Mouse (Mus musculus) bone marrow macrophage, adult 2 months (primary cell): ENCODE data around the gene Gm44511.

Source experiments
- CTCF ChIP-seq: IDR thresholded peaks from 2 replicates; pipeline ENCODE4 v1.5.1; 2012; ENCODE audit warnings: low read depth, mild to moderate bottlenecking, low read length, moderate library complexity
- POLR2A ChIP-seq: IDR thresholded peaks from 2 replicates; pipeline ENCODE4 v1.6.1; 2012; ENCODE audit warnings: mild to moderate bottlenecking, low read depth, low read length, borderline replicate concordance

DNA sequence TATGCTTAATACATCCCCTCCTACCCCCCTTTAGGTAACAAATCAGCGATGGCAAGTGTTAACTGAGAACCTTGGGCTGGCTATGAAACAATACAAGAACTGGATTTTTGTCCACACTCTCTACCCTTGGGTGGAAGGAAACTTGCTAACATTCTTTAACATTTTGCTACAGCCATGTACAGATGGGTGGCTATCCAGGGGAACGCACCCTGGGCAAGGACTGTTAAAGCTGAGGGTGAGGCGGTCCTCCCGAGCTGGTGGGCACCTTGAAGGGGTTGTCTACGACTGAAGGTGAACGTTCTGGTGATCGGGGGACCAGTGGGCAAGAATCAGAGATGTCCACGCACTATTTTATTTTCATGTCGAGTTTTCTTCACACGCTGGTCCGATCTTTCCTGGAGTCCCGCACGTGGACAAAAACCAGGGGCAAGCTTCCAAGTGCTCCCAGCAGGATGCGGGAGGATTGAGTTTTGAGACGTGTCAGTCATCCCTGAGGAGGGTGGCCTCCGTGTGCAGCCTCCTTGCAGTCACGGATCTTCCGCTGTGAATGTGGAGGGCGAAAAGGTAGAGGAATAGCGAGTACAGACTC lies 16.3 kb upstream of the Gm44511 start:
- TF ChIP-seq POLR2A = no peak
- no peak for TF ChIP-seq CTCF
